Mouse (Mus musculus) olfactory bulb, adult 2 months (tissue): ENCODE data around the gene Treml4. TPM values are rescaled to one million over a fixed set of nuclear protein-coding genes. Genes with fewer than 3 reads are reported as not detected.
"Not testable (repeated sequence)": the region's sequence is repeated elsewhere in the genome, so short reads cannot be mapped to it uniquely, and the experiment has no call there.

Source experiments
- H3K27ac ChIP-seq: fragments of 200-500 bp; 2 replicates; pipeline ENCODE4 v1.5.1; 2012; ENCODE audit warnings: low read depth, low read length; ENCODE audit not compliant: insufficient read depth
- H3K4me1 ChIP-seq: fragments of 200-500 bp; 2 replicates; pipeline ENCODE4 v1.6.1; 2012; ENCODE audit warnings: low read length; ENCODE audit not compliant: control insufficient read depth, insufficient read depth
- H3K4me3 ChIP-seq: fragments of 200-500 bp; 2 replicates; pipeline ENCODE4 v1.5.1; 2012; ENCODE audit warnings: mild to moderate bottlenecking, low read depth, low read length, moderate library complexity; ENCODE audit not compliant: insufficient read depth
- CTCF ChIP-seq: fragments of 200-500 bp; IDR thresholded peaks from 2 replicates; pipeline ENCODE4 v1.5.1; 2012; ENCODE audit warnings: low read depth, mild to moderate bottlenecking, low read length, moderate library complexity; ENCODE audit not compliant: insufficient read depth
- POLR2A ChIP-seq: fragments of 200-500 bp; IDR thresholded peaks from 2 replicates; pipeline ENCODE4 v1.6.1; 2012; ENCODE audit warnings: mild to moderate bottlenecking, low read depth, low read length, moderate library complexity; ENCODE audit not compliant: insufficient read depth
- WGBS: fragments of 180-500 bp; shearing (Covaris S2); methylation state at CpG from one replicate; pipeline ENCODE4 v1.1.7; 2018; 5-methylcytosine and 5-hydroxymethylcytosine counted together
- polyA plus RNA-seq: library from polyadenylated mRNA; stranded (reverse); fragments of >200 nt; gene quantifications from 2 replicates; pipeline ENCODE4 v1.2.4, GENCODE M21; 2012; ENCODE audit warnings: low replicate concordance; ENCODE audit not compliant: missing spikeins, insufficient read depth, insufficient read length

Gene Treml4
- polyA plus RNA-seq, 1 experiment = not detected

GRCm38 (mm10) chr17:48281739-48282085 is 17.6 kb downstream of the Treml4 start:
- no peak overlapping the region for H3K4me3 ChIP-seq
- WGBS = 8% methylated on average over 3 of the region's 3 CpGs
- H3K4me1 ChIP-seq = peaks cover 5% of the 10 kb centered on the region
- no peak overlapping the region for H3K27ac ChIP-seq
- TF ChIP-seq POLR2A (no peak), CTCF (no peak)

- H3K4me3 ChIP-seq = no peak overlapping the region
- TF ChIP-seq CTCF (no peak), POLR2A (no peak)
- H3K4me1 ChIP-seq = no peaks in the 10 kb centered on the region
- WGBS = 59% methylated on average over 1 of the region's 1 CpGs
- H3K27ac ChIP-seq = no peak overlapping the region
Measured at GRCm38 (mm10) chr17:48286765-48287164, 22.7 kb downstream of the Treml4 start.

GRCm38 (mm10) chr17:48287276-48287675 is 23.2 kb downstream of the Treml4 start:
- WGBS = 70% methylated on average over 2 of the region's 2 CpGs
- Histone ChIP-seq H3K4me3 (no peak overlapping the region), H3K4me1 (no peaks in the 10 kb centered on the region), H3K27ac (no peak overlapping the region)
- no peak for TF ChIP-seq POLR2A
- TF ChIP-seq CTCF = no peak

- 85% methylated on average over 5 of the region's 5 CpGs for WGBS
- TF ChIP-seq POLR2A (no peak), CTCF (no peak)
- Histone ChIP-seq H3K27ac (no peak overlapping the region), H3K4me1 (no peaks in the 10 kb centered on the region), H3K4me3 (no peak overlapping the region)
Measured at GRCm38 (mm10) chr17:48293500-48294194, 29.6 kb downstream of the Treml4 start.

- H3K4me1 ChIP-seq = no peaks in the 10 kb centered on the region
- whole genome bisulfite sequencing = 44% methylated on average over 3 of the region's 4 CpGs
- no peak within 1 kb of the TSS for H3K27ac ChIP-seq
- H3K4me3 ChIP-seq = no peak within 1 kb of the TSS; the same call in 1 of the 2 replicates
- TF ChIP-seq CTCF = no peak
Measured at GRCm38 (mm10) chr17:48299203-48299602, 35.1 kb downstream of the Treml4 start, which contains the start of gene Treml2. Gene Treml2, plus strand, starts transcription at chr17:48299498.

GRCm38 (mm10) chr17:48299756-48300155 is 35.7 kb downstream of the Treml4 start:
- H3K4me3 ChIP-seq = no peak overlapping the region
- TF ChIP-seq POLR2A (no peak), CTCF (no peak)
- no peaks in the 10 kb centered on the region for H3K4me1 ChIP-seq
- 67% methylated on average over 7 of the region's 7 CpGs for WGBS
- H3K27ac ChIP-seq = no peak overlapping the region

GRCm38 (mm10) chr17:48300199-48300598 is 36.1 kb downstream of the Treml4 start:
- no peak for TF ChIP-seq CTCF
- no peak for TF ChIP-seq POLR2A
- H3K4me1 ChIP-seq = no peaks in the 10 kb centered on the region
- WGBS = 76% methylated on average over 7 of the region's 7 CpGs

GRCm38 (mm10) chr17:48300861-48301260 is 36.8 kb downstream of the Treml4 start:
- Histone ChIP-seq H3K27ac (no peak overlapping the region), H3K4me1 (no peaks in the 10 kb centered on the region), H3K4me3 (no peak overlapping the region)
- TF ChIP-seq CTCF (no peak), POLR2A (no peak)
- 84% methylated on average over 9 of the region's 9 CpGs for WGBS

More at GRCm38 (mm10) chr17:48300199-48300598, 36.1 kb downstream of the Treml4 start:
- Histone ChIP-seq H3K27ac (no peak overlapping the region), H3K4me3 (no peak overlapping the region; the same call in 1 of the 2 replicates)

GRCm38 (mm10) chr17:48301792-48302191 is 37.7 kb downstream of the Treml4 start:
- Histone ChIP-seq H3K27ac (no peak overlapping the region), H3K4me3 (no peak overlapping the region), H3K4me1 (no peaks in the 10 kb centered on the region)
- 95% methylated on average over 5 of the region's 5 CpGs for WGBS
- TF ChIP-seq CTCF (no peak), POLR2A (no peak)

- Histone ChIP-seq H3K27ac (no peak overlapping the region), H3K4me3 (no peak overlapping the region), H3K4me1 (no peaks in the 10 kb centered on the region)
- whole genome bisulfite sequencing = 70% methylated on average over 2 of the region's 2 CpGs
- TF ChIP-seq POLR2A = no peak
- no peak for TF ChIP-seq CTCF
Measured at GRCm38 (mm10) chr17:48312124-48312523, 48.0 kb downstream of the Treml4 start.

GRCm38 (mm10) chr17:48315905-48316579 is 51.9 kb downstream of the Treml4 start, which contains the start of gene B430306N03Rik:
Gene B430306N03Rik, plus strand, starts transcription at chr17:48316141.
- H3K4me3 ChIP-seq, H3K4me1 ChIP-seq, H3K27ac ChIP-seq: not testable (repeated sequence)
- 90% methylated on average over 3 of the region's 3 CpGs for WGBS
